9 mouse cellular contexts compared by ENCODE assay signal in genomic region chr15:86202640-86203039, GRCm38 (mm10). TPM values are rescaled to one million over a fixed set of nuclear protein-coding genes. Genes with fewer than 3 reads are reported as not detected.
A peak's percentile ranks its signal among the peaks of the same experiment; 100 is the strongest.
DNase-seq lines count a peak whose midpoint lies in the region; ATAC-seq and TF ChIP-seq lines count a peak whose summit lies in the region.
"Had no signal": no experiment of that assay in that cellular context is flagged by ENCODE, and none has a peak within 500 bp of the region (broad histone marks: within the 10 kb centered on the region; RNA-seq: fewer than 3 reads in every experiment).

No protein-coding gene starts in this region.

- no peak overlapping the region for H3K4me2 ChIP-seq in embryonic facial prominence, embryonic 15.5 days (replicated peaks)
- no peak overlapping the region for H3K4me2 ChIP-seq in lung, embryonic 16.5 days (ENCODE audit: low read depth, low read length)
- H3K4me2 ChIP-seq in midbrain, embryonic 11.5 days = no peak overlapping the region
- no peak overlapping the region for H3K4me2 ChIP-seq in hindbrain, embryonic 12.5 days (replicated peaks)

- no peak for TF ChIP-seq POLR2A in thymus, adult 2 months (IDR thresholded peaks at IDR 0.05; ENCODE audit: control insufficient read depth, extremely low read depth, insufficient read depth, low read length, poor library complexity)

- H3K27ac ChIP-seq in embryonic facial prominence, embryonic 15.5 days (replicated peaks) = peak overlapping the region; percentile 66
- H3K27ac ChIP-seq in lung, embryonic 16.5 days (ENCODE audit: low read length) = peak overlapping the region; percentile 59
- peak overlapping the region; percentile 72; the same call in 1 of the 2 replicates for H3K27ac ChIP-seq in thymus, adult 2 months (ENCODE audit: control insufficient read depth, insufficient read depth, low read length)
- H3K27ac ChIP-seq in midbrain, embryonic 11.5 days (ENCODE audit: low read depth, low read length) = no peak overlapping the region; the same call in 1 of the 2 replicates
- H3K27ac ChIP-seq in hindbrain, embryonic 12.5 days = no peak overlapping the region

- ATAC-seq in embryonic facial prominence, embryonic 15.5 days (ENCODE audit: insufficient number of reproducible peaks, low FRiP score, low TSS enrichment, low read depth) = peak; percentile 52; the same call in 1 of the 2 replicates
- peak; percentile 30 for ATAC-seq in lung, embryonic 16.5 days (ENCODE audit: low read depth)
- no peak for ATAC-seq in midbrain, embryonic 11.5 days (ENCODE audit: low FRiP score)
- ATAC-seq in hindbrain, embryonic 12.5 days (ENCODE audit: low FRiP score) = no peak
- ATAC-seq: hindbrain, embryonic 16.5 days had no signal

- 37% methylated on average over 6 of the region's 6 CpGs for WGBS in embryonic facial prominence, embryonic 15.5 days
- WGBS in lung, embryonic 16.5 days = 38% methylated on average over 6 of the region's 6 CpGs
- 12% methylated on average over 6 of the region's 6 CpGs for WGBS in thymus, adult 2 months
- 55% methylated on average over 6 of the region's 6 CpGs for WGBS in midbrain, embryonic 11.5 days
- 52% methylated on average over 6 of the region's 6 CpGs for WGBS in hindbrain, embryonic 12.5 days

- H3K4me1 ChIP-seq in embryonic facial prominence, embryonic 15.5 days = peaks cover 30% of the 10 kb centered on the region
- peaks cover 17% of the 10 kb centered on the region for H3K4me1 ChIP-seq in lung, embryonic 16.5 days (replicated peaks; ENCODE audit: control insufficient read depth, insufficient read depth, low read length)
- peaks cover 34% of the 10 kb centered on the region for H3K4me1 ChIP-seq in thymus, adult 2 months (replicated peaks; ENCODE audit: control insufficient read depth, insufficient read depth, low read length)
- H3K4me1 ChIP-seq in midbrain, embryonic 11.5 days (ENCODE audit: control insufficient read depth, insufficient read depth, low read length) = no peaks in the 10 kb centered on the region
- peaks cover 6% of the 10 kb centered on the region; the same call in 1 of the 2 replicates for H3K4me1 ChIP-seq in hindbrain, embryonic 12.5 days

- no peaks in the 10 kb centered on the region for H3K9me3 ChIP-seq in embryonic facial prominence, embryonic 15.5 days (replicated peaks)
- H3K9me3 ChIP-seq in lung, embryonic 16.5 days (ENCODE audit: control insufficient read depth, low read length) = no peaks in the 10 kb centered on the region
- no peaks in the 10 kb centered on the region for H3K9me3 ChIP-seq in midbrain, embryonic 11.5 days (ENCODE audit: control insufficient read depth, low read length)
- H3K9me3 ChIP-seq in hindbrain, embryonic 12.5 days (replicated peaks) = no peaks in the 10 kb centered on the region

- no peaks in the 10 kb centered on the region for H3K27me3 ChIP-seq in embryonic facial prominence, embryonic 15.5 days
- no peaks in the 10 kb centered on the region for H3K27me3 ChIP-seq in lung, embryonic 16.5 days (ENCODE audit: control insufficient read depth, insufficient read depth, low read depth, low read length)
- no peaks in the 10 kb centered on the region for H3K27me3 ChIP-seq in thymus, adult 2 months (ENCODE audit: control insufficient read depth, insufficient read depth, low read length)
- no peaks in the 10 kb centered on the region for H3K27me3 ChIP-seq in midbrain, embryonic 11.5 days (ENCODE audit: control insufficient read depth, insufficient read depth, low read length)
- no peaks in the 10 kb centered on the region for H3K27me3 ChIP-seq in hindbrain, embryonic 12.5 days

- peak; percentile 48 for DNase-seq in kidney, postnatal 10 days
- DNase-seq in kidney, adult 11 months = no peak
- no peak for DNase-seq in thymus, adult 2 months
- DNase-seq in midbrain, embryonic 11.5 days (ENCODE audit: low spot score, missing footprints) = no peak
- DNase-seq in ovary, postnatal 36 days (ENCODE audit: low spot score) = no peak

- H3K4me3 ChIP-seq in embryonic facial prominence, embryonic 15.5 days (replicated peaks) = no peak overlapping the region
- H3K4me3 ChIP-seq in lung, embryonic 16.5 days (ENCODE audit: low read length) = no peak overlapping the region
- no peak overlapping the region for H3K4me3 ChIP-seq in thymus, adult 2 months (ENCODE audit: control insufficient read depth, insufficient read depth, low read length)
- no peak overlapping the region for H3K4me3 ChIP-seq in midbrain, embryonic 11.5 days (ENCODE audit: low read depth, low read length)
- no peak overlapping the region for H3K4me3 ChIP-seq in hindbrain, embryonic 12.5 days

- no peak overlapping the region for H3K9ac ChIP-seq in embryonic facial prominence, embryonic 15.5 days
- no peak overlapping the region for H3K9ac ChIP-seq in lung, embryonic 16.5 days (ENCODE audit: low read length)
- no peak overlapping the region for H3K9ac ChIP-seq in midbrain, embryonic 11.5 days (ENCODE audit: low read length)
- H3K9ac ChIP-seq in hindbrain, embryonic 12.5 days = no peak overlapping the region

- no peaks in the 10 kb centered on the region for H3K36me3 ChIP-seq in embryonic facial prominence, embryonic 15.5 days
- H3K36me3 ChIP-seq in lung, embryonic 16.5 days (ENCODE audit: control insufficient read depth, insufficient read depth, low read length) = no peaks in the 10 kb centered on the region
- H3K36me3 ChIP-seq in thymus, adult 2 months (ENCODE audit: control insufficient read depth, insufficient read depth, low read length) = no peaks in the 10 kb centered on the region
- H3K36me3 ChIP-seq in midbrain, embryonic 11.5 days (ENCODE audit: control insufficient read depth, insufficient read depth, low read length) = no peaks in the 10 kb centered on the region
- no peaks in the 10 kb centered on the region for H3K36me3 ChIP-seq in hindbrain, embryonic 12.5 days

- no peak for TF ChIP-seq CTCF in thymus, adult 2 months (IDR thresholded peaks at IDR 0.05; ENCODE audit: borderline replicate concordance, control insufficient read depth, extremely low read depth, insufficient read depth, low read length, poor library complexity)

RNA-seq across cellular contexts. Expression of gene Tbc1d22a, which starts 11.6 kb away (rescaled TPM):
- 12.4 and 12.8 TPM in 2 replicates for polyA plus RNA-seq in embryonic facial prominence, embryonic 15.5 days (2015; fragmentation: Nextera tagmentation; extraction: Ambion mirVana)
- 13.6 and 14.3 TPM in 2 replicates for polyA plus RNA-seq in lung, embryonic 16.5 days (2015; fragmentation: Nextera tagmentation; extraction: Ambion mirVana)
- polyA plus RNA-seq in thymus, adult 2 months (2012; rRNA removed) = 53.1 and 56.5 TPM in 2 replicates
- polyA plus RNA-seq in midbrain, embryonic 11.5 days (2014; fragmentation: Nextera tagmentation; extraction: Ambion mirVana) = 6.7 and 8.1 TPM in 2 replicates
- 13.8 and 14.1 TPM in 2 replicates for polyA plus RNA-seq in hindbrain, embryonic 12.5 days (2016; fragmentation: Nextera tagmentation; extraction: Ambion mirVana)

RNA-seq across cellular contexts. Expression of gene Cerk, which starts 16.7 kb away (rescaled TPM):
- polyA plus RNA-seq in embryonic facial prominence, embryonic 15.5 days (2015; fragmentation: Nextera tagmentation; extraction: Ambion mirVana) = 16.8 and 17.4 TPM in 2 replicates
- polyA plus RNA-seq in lung, embryonic 16.5 days (2015; fragmentation: Nextera tagmentation; extraction: Ambion mirVana) = 25.2 and 26.4 TPM in 2 replicates
- polyA plus RNA-seq in thymus, adult 2 months (2012; rRNA removed) = 178 and 180 TPM in 2 replicates
- polyA plus RNA-seq in midbrain, embryonic 11.5 days (2014; fragmentation: Nextera tagmentation; extraction: Ambion mirVana) = 17.3 and 19.9 TPM in 2 replicates
- 26.0 and 28.1 TPM in 2 replicates for polyA plus RNA-seq in hindbrain, embryonic 12.5 days (2016; fragmentation: Nextera tagmentation; extraction: Ambion mirVana)

Comparison
In these comparisons a context has a peak if more than half of its experiments do, and no peak if none do; other contexts are left out.
1. ATAC-seq: peak in embryonic facial prominence, embryonic 15.5 days (single experiment) and lung, embryonic 16.5 days (single experiment); none in midbrain, embryonic 11.5 days (single experiment) and hindbrain, embryonic 12.5 days (single experiment).
2. H3K27ac ChIP-seq: peak in embryonic facial prominence, embryonic 15.5 days (single experiment), lung, embryonic 16.5 days (single experiment) and thymus, adult 2 months (single experiment); none in midbrain, embryonic 11.5 days (single experiment) and hindbrain, embryonic 12.5 days (single experiment).